Mouse (Mus musculus) heart, embryonic 12.5 days (tissue): Measurements from ENCODE around the gene Hipk4. TPM values are rescaled to one million over a fixed set of nuclear protein-coding genes. Genes with fewer than 3 reads are reported as not detected.

Experiments
- ATAC-seq: fragments of 200-750 bp; cut with Nextera tagmentation; 2 replicates; pipeline ENCODE4 v1.8.0; 2017; ENCODE audit warnings: moderate TSS enrichment, moderate library complexity; ENCODE audit not compliant: insufficient number of reproducible peaks, low FRiP score
- H3K27ac ChIP-seq: fragments of 300-500 bp; sonication (generic); 2 replicates; pipeline ENCODE4 v1.5.1; 2016; ENCODE audit warnings: mild to moderate bottlenecking, moderate library complexity; ENCODE audit not compliant: poor library complexity, severe bottlenecking
- H3K27me3 ChIP-seq: fragments of 300-500 bp; sonication (generic); replicated peaks from 2 replicates; pipeline ENCODE4 v1.6.1; 2016; ENCODE audit warnings: mild to moderate bottlenecking, moderate library complexity
- H3K36me3 ChIP-seq: fragments of 300-500 bp; sonication (generic); 2 replicates; pipeline ENCODE4 v1.6.1; 2016; ENCODE audit warnings: mild to moderate bottlenecking, moderate library complexity
- H3K4me1 ChIP-seq: fragments of 300-500 bp; sonication (generic); replicated peaks from 2 replicates; pipeline ENCODE4 v1.6.1; 2016; ENCODE audit warnings: mild to moderate bottlenecking
- H3K4me2 ChIP-seq: fragments of 300-500 bp; sonication (generic); 2 replicates; pipeline ENCODE4 v1.6.1; 2016; ENCODE audit warnings: mild to moderate bottlenecking, moderate library complexity
- H3K4me3 ChIP-seq: fragments of 300-500 bp; sonication (generic); 2 replicates; pipeline ENCODE4 v1.5.1; 2016; ENCODE audit warnings: mild to moderate bottlenecking
- H3K9ac ChIP-seq: fragments of 300-500 bp; sonication (generic); 2 replicates; pipeline ENCODE4 v1.6.1; 2016; ENCODE audit warnings: mild to moderate bottlenecking, moderate library complexity
- H3K9me3 ChIP-seq: fragments of 300-500 bp; sonication (generic); replicated peaks from 2 replicates; pipeline ENCODE4 v1.6.1; 2016; ENCODE audit warnings: mild to moderate bottlenecking, moderate library complexity
- WGBS: fragments of 180-500 bp; shearing (Covaris S2); methylation state at CpG from one replicate; pipeline ENCODE4 v1.1.7; 2016; 5-methylcytosine and 5-hydroxymethylcytosine counted together
- polyA plus RNA-seq: library from polyadenylated mRNA; unstranded; fragments of >200 nt; fragmentation: Nextera tagmentation; extraction: Ambion mirVana; gene quantifications from 2 replicates; pipeline ENCODE4 v1.2.1, GENCODE M21; 2016

Hipk4 gene
- polyA plus RNA-seq, 1 experiment from 2014 or later, result 0.31 TPM

- Histone ChIP-seq H3K4me2 (peak overlapping the region; percentile 39; the same call in 1 of the 2 replicates), H3K4me1 (peaks cover 22% of the 10 kb centered on the region), H3K36me3 (peaks cover 78% of the 10 kb centered on the region), H3K27ac (peak overlapping the region; percentile 82), H3K9me3 (no peaks in the 10 kb centered on the region), H3K4me3 (no peak overlapping the region), H3K27me3 (no peaks in the 10 kb centered on the region), H3K9ac (no peak overlapping the region)
- WGBS, result 85% methylated on average over 1 of the region's 1 CpGs
- ATAC-seq, result no peak
Measured at GRCm38 (mm10) chr7:27560978-27561377, 37.9 kb downstream of the Hipk4 start.

DNA sequence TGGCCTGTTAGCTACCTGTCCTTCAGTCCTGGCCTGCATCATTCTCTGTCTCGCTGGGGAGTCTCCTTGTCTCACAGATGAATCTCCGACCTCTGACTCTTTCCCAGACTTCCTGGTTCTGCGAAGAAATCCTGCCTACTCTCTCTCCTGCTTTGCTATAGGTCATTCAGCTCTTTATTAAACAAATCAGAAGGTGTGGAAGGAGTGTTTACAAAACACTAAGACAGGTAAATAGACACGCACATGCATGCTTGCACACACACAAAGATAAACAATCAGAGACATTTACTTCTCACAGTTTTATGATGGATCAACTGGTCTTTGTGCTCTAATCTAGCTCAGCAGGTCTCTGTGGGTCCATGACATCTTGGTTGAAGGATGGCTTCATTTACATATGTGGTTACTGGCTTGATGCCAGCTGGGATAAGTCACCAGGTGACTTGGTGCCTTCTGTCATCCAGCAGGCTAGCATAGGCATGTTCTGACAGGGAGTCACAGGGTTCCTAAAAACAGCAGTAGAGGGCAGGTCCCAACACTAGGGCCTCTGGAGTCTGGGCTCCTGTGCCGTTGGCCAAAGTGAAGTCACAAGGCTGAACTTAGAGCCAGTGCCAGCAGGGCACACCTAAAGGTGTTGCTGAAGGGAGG lies 46.6 kb downstream of the Hipk4 start:
- peaks cover 87% of the 10 kb centered on the region for H3K36me3 ChIP-seq
- no peak overlapping the region for H3K4me2 ChIP-seq
- no peaks in the 10 kb centered on the region for H3K9me3 ChIP-seq
- H3K27ac ChIP-seq, result no peak overlapping the region
- ATAC-seq, result no peak
- 87% methylated on average over 5 of the region's 5 CpGs for WGBS
- H3K4me1 ChIP-seq, result no peaks in the 10 kb centered on the region
- no peak overlapping the region for H3K9ac ChIP-seq
- no peaks in the 10 kb centered on the region for H3K27me3 ChIP-seq
- H3K4me3 ChIP-seq, result no peak overlapping the region

- no peaks in the 10 kb centered on the region for H3K4me1 ChIP-seq
- no peaks in the 10 kb centered on the region for H3K27me3 ChIP-seq
- peaks cover 88% of the 10 kb centered on the region for H3K36me3 ChIP-seq
- no peak overlapping the region for H3K9ac ChIP-seq
- ATAC-seq, result no peak
- no peak overlapping the region for H3K4me3 ChIP-seq
- no peaks in the 10 kb centered on the region for H3K9me3 ChIP-seq
- no peak overlapping the region for H3K4me2 ChIP-seq
- 93% methylated on average over 4 of the region's 4 CpGs for WGBS
- H3K27ac ChIP-seq, result no peak overlapping the region
Measured at GRCm38 (mm10) chr7:27572133-27572532, 49.1 kb downstream of the Hipk4 start.

DNA sequence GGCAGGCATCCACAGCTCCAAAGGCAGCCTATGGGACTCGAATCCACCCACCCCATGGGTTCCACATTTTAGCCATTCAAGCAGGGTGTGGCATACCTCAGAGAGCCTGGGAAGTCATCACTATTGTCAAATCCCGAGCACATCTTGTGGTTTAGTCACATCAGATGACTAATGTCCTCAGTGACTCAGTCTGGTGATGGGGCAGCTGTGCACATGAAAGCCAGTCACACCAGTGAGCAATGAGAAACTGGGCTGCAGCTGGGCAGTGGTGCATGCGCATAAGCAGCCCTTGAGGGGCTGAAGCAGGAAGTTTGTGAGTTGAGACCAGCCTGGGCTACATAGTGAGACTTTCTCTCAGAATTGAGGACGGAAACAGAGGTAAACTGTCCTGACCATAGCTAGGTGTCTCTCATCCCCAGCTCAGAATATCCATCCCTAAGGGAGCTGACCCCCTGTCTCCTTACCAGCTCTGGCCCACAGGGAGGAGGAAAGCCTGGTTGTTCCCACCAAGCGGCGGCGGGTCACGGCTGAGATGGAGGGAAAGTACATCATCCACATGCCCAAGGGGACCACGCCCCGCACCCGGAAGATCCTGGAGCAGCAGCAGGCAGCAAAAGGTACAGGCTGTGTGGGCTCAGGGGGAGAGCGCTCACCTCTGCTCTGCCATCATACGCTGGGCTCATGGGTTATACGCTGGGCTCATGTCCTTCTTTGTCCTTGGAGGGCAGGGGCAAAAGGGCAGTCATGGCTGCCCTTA lies 51.2 kb downstream of the Hipk4 start:
- H3K9me3 ChIP-seq, result no peaks in the 10 kb centered on the region
- no peak overlapping the region for H3K9ac ChIP-seq
- no peak overlapping the region for H3K4me3 ChIP-seq
- no peak overlapping the region for H3K27ac ChIP-seq
- H3K4me2 ChIP-seq, result no peak overlapping the region
- no peaks in the 10 kb centered on the region for H3K27me3 ChIP-seq
- peaks cover 89% of the 10 kb centered on the region for H3K36me3 ChIP-seq
- no peaks in the 10 kb centered on the region for H3K4me1 ChIP-seq
- no peak for ATAC-seq
- WGBS, result 90% methylated on average over 14 of the region's 14 CpGs

GRCm38 (mm10) chr7:27576914-27577313 lies 53.8 kb downstream of the Hipk4 start:
- ATAC-seq, result no peak

DNA sequence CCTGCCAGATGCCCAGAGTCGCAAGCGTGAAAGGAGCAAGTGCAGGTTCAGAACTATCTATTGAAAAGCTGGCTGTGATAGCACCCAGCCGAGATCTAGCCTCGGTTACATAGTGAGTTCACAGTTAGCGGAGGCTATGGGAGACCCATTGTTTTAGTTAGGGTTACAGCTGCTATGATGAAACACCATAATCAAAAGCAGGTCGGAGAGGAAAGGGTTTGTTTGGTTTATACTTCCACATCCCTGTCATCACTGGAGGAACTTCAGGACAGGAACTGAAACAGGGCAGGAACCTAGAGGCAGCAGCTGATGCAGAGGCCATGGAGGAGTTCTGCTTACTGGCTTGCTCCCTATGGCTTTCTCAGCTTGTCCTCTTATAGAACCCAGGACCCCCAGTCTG lies 54.5 kb downstream of the Hipk4 start:
- H3K27ac ChIP-seq, result no peak overlapping the region
- WGBS, result 89% methylated on average over 6 of the region's 6 CpGs
- no peak overlapping the region for H3K4me3 ChIP-seq
- no peaks in the 10 kb centered on the region for H3K4me1 ChIP-seq
- no peaks in the 10 kb centered on the region for H3K9me3 ChIP-seq
- H3K9ac ChIP-seq, result no peak overlapping the region
- no peaks in the 10 kb centered on the region for H3K27me3 ChIP-seq
- peaks cover 90% of the 10 kb centered on the region for H3K36me3 ChIP-seq
- H3K4me2 ChIP-seq, result no peak overlapping the region
- no peak for ATAC-seq

More at GRCm38 (mm10) chr7:27576914-27577313, 53.8 kb downstream of the Hipk4 start:
- Histone ChIP-seq H3K27me3 (no peaks in the 10 kb centered on the region), H3K4me3 (no peak overlapping the region), H3K9ac (no peak overlapping the region), H3K4me2 (no peak overlapping the region), H3K4me1 (no peaks in the 10 kb centered on the region), H3K36me3 (peaks cover 90% of the 10 kb centered on the region), H3K27ac (no peak overlapping the region), H3K9me3 (no peaks in the 10 kb centered on the region)
- 66% methylated on average over 6 of the region's 6 CpGs for WGBS

DNA sequence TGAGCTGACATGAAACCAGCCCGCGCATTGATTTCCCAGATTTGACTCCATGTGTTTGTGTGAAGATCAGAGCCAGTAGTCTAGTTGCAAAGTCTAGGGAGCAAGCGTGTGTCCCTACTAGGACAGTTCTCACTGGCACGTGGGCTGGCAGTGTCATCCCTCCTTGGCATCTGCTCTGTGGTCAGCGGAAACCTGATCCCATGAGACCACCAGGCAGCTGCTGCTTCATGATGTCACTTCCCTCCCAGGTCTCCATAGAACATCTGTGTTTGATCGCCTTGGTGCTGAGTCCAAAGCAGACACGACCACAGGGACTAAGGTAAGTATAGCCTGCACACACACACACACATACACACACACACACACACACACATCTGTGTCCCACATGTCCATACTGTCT lies 55.4 kb downstream of the Hipk4 start:
- Histone ChIP-seq H3K9ac (no peak overlapping the region), H3K4me1 (no peaks in the 10 kb centered on the region), H3K4me3 (no peak overlapping the region), H3K4me2 (no peak overlapping the region), H3K36me3 (peaks cover 97% of the 10 kb centered on the region), H3K9me3 (no peaks in the 10 kb centered on the region), H3K27ac (no peak overlapping the region), H3K27me3 (no peaks in the 10 kb centered on the region)
- no peak for ATAC-seq
- WGBS, result 83% methylated on average over 7 of the region's 7 CpGs

DNA sequence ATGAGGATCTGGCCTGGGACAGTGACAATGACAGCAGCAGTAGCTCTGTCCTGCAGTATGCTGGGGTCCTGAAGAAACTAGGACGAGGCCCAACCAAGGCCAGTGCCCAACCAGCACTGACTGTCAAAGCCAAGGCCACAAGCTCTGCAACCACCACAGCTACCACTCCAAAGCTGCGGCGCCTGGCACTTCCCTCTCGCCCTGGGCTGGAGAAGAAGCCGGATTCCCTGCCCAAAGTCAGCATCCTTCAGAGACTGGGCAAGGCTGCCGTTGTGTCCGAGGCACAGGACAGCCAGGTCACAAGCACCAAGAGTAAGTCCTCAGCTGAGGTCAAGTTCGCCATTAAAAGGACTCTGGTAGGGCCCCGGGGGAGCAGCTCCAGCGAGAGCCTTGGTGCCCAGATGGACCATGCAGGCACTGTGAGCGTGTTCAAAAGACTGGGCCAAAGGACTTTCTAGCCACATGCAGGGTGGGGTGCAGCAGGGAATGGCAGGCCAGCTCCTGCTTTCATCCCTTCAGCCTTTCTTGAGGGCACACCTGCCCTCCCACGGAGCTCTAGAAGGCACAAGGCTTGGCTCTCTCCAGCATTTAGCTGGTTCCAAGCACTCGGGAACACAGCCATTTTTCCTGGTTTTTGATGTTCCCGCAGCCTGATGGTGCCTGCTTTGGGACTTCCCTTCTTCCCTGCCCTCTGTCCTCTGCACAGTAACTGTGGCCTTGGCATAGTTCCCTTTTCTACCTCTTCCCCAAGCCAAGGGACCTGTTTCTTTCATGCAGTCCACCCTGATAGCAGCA lies 57.5 kb downstream of the Hipk4 start:
- Histone ChIP-seq H3K27me3 (no peaks in the 10 kb centered on the region), H3K9ac (no peak overlapping the region), H3K27ac (no peak overlapping the region), H3K9me3 (no peaks in the 10 kb centered on the region), H3K4me2 (no peak overlapping the region), H3K4me1 (no peaks in the 10 kb centered on the region), H3K36me3 (peaks cover 81% of the 10 kb centered on the region), H3K4me3 (no peak overlapping the region)
- 88% methylated on average over 14 of the region's 14 CpGs for WGBS
- ATAC-seq, result no peak

Other genes starting within 250 kb of the Hipk4 start
- 53.9 and 57.1 TPM in 2 replicates for gene Ltbp4, start 185.6 kb upstream of the Hipk4 start, polyA plus RNA-seq
- gene Shkbp1, start 167.2 kb upstream of the Hipk4 start, polyA plus RNA-seq, result 35.4 and 39.4 TPM in 2 replicates
- 1.2 and 1.5 TPM in 2 replicates for gene Gm20479, start 165.8 kb upstream of the Hipk4 start, polyA plus RNA-seq
- gene Sptbn4, start 75.6 kb upstream of the Hipk4 start, polyA plus RNA-seq, result 0.26 TPM in 2 replicates
- gene Blvrb, start 75.3 kb upstream of the Hipk4 start, polyA plus RNA-seq, result 68.4 and 82.4 TPM in 2 replicates
- gene Sertad3, start 49.5 kb upstream of the Hipk4 start, polyA plus RNA-seq, result 22.8 and 23.3 TPM in 2 replicates
- 35.3 and 35.9 TPM in 2 replicates for gene Sertad1, start 36.4 kb upstream of the Hipk4 start, polyA plus RNA-seq
- gene Prx, start 23.9 kb upstream of the Hipk4 start, polyA plus RNA-seq, result 3.3 and 3.5 TPM in 2 replicates
- gene Pld3, start 30.0 kb downstream of the Hipk4 start, polyA plus RNA-seq, result 59.5 and 63.4 TPM in 2 replicates
- gene 2310022A10Rik, start 30.0 kb downstream of the Hipk4 start, polyA plus RNA-seq, result 36.4 and 37.4 TPM in 2 replicates
- gene Akt2, start 68.3 kb downstream of the Hipk4 start, polyA plus RNA-seq, result 85.0 and 89.4 TPM in 2 replicates
- 0.09 TPM in 1 of 2 replicates, not detected in the other for gene Ttc9b, start 130.6 kb downstream of the Hipk4 start, polyA plus RNA-seq
- gene Map3k10, start 151.3 kb downstream of the Hipk4 start, polyA plus RNA-seq, result 8.8 and 9.8 TPM in 2 replicates
- 1.7 and 2.8 TPM in 2 replicates for gene Zfp607b, start 166.1 kb downstream of the Hipk4 start, polyA plus RNA-seq
- gene Zfp60, start 208.1 kb downstream of the Hipk4 start, polyA plus RNA-seq, result 20.2 TPM in 2 replicates